Mouse (Mus musculus) left cerebral cortex, postnatal 14 days (tissue): Measurements from ENCODE around the gene Ribc1. TPM values are rescaled to one million over a fixed set of nuclear protein-coding genes. Genes with fewer than 3 reads are reported as not detected.

Experiments used
- DNase-seq, 2 experiments: peaks; one replicate each; pipeline ENCODE4 v3.0.0; 2021 to 2022; ENCODE audit warnings: low spot score in 2 of 2, mixed read lengths in 1 of 2
- intact Hi-C: fragments of 180-260 bp; cut with DNase I; formaldehyde crosslinking; loops from one replicate; pipeline ENCODE4 v1.15.1; 2025
- long read RNA-seq, 2 experiments: library from polyadenylated mRNA; stranded (forward); transcript quantifications; one replicate each; pipeline ENCODE4 v2.0.0; 2021
- total RNA-seq, 2 experiments: library from RNA; stranded (reverse); gene quantifications; 2 replicates each; pipeline ENCODE4 v1.2.3; 2021

Gene Ribc1
- 1 to 10 TPM in 1 of 2 experiments, not detected in 1; 2.2 TPM for total RNA-seq
- long read RNA-seq, experiment 1: 0 reads
- long read RNA-seq, experiment 2: 0 reads

- intact Hi-C loops: loop anchor here (2.0 kb wide), 1 partner anchor 130 kb away; no protein-coding TSS in a partner anchor
- peak; percentile 90 to 95 for DNase-seq
These were observed at the start of gene Ribc1, which contains the start of gene Smc1a for GRCm38 (mm10) chrX:152016151-152017145. Ribc1 (minus strand) TSS chrX:152016295. Smc1a (plus strand) TSS chrX:152016428.

DNA sequence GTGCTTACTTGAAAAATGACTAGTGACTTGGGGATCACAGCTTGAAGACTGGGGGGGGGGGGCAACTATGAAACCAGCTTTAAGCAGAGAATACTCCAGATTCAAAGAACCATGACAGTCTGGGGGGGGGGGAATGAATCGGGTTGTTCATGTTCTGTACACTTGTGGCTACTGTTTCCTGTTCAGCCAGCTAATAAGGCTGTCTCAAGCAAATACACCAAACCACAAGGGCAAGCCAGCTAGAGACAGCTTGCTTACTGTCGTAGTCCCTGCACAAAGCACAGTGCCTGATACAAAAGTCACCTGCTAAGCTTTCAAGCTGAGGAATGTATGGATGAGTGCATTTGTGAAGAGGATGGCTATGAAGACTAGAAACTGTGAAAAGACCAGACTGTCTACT is 49.6 kb upstream of the Ribc1 start:
- intact Hi-C loops: loop anchor here (5.0 kb wide), 1 partner anchor 82 kb away; no protein-coding TSS in a partner anchor
- DNase-seq: no peak

DNA sequence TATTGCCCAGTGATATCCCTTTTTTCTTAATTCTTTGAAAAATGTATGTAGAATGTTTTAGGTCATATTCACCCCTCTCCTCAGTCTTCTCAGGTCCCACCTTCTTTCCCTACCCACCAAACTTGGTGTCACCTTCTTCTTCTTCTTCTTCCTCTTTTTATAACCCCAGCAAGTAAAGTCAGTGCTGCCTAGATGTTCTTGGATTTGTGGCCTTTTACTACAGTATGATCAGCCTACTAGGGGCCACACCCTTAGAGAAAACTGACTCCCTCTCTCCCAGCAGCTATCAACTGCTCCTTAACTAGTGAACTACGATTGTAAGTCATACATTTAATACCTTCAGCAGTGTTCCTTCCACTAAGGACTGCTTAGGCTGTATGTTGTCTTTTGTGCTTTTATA is 38.0 kb upstream of the Ribc1 start:
- DNase-seq: no peak
- intact Hi-C loops: no loop called here

DNA sequence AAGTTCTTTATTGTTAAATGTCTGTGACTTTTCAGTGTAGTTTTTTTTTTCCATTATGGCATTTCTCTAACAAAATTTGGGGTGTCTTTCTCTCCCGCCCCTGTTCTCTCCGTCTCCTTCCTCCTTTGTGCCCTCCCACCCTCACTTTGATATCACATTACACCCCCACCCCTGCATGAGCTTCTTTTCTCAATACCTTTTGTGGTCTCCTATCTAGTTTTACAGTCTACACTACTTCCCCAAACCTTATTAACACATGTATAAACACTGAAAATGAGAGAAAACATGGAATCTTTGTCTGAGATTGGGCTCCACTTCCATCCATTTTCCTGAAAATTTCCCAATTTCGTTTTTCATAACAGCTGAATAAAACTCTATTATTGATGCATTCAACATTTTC is 36.5 kb upstream of the Ribc1 start:
- DNase-seq: no peak
- intact Hi-C loops: no loop called here

DNA sequence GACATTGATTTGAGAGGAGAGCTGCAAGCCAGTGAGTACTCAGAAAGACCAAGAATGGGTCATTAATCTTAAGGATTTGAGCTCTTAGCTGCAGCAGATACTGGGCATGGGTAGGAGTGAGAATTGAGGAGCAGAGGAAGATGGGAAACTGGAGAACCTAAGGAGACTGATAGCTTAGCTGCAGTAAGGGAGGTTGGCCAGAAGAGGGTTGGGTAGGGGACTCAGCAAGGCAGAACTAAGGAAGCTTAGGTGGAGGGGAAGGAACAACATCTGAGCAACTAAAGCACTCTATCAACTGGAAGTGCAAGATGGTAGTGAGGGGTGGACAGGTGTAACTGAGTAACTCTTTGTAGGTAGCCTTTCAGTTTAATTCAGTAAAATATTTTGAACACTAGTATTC is 31.1 kb upstream of the Ribc1 start:
- DNase-seq: peak in 1 of 2 experiments; percentile 3
- intact Hi-C loops: no loop called here

DNA sequence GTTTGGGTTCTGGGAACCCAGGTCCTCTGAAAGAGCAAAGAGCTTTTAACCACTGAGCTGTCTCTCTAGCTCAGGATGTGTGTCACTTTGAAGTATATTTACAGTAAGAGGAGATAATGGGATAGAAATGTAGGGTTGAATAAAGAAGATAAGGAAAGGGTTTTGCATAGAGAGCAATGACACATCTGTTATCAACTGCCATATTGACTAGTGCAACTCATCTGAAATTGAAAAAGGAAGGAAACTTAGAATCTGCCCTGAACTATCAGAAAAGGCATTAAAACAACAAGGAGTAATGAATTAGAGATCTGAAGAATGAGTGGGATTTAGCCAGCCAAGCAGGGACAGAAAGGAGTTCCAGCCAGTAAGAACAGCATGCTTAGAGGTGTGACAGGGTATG is 23.8 kb upstream of the Ribc1 start:
- no peak for DNase-seq
- intact Hi-C loops: no loop called here

DNA sequence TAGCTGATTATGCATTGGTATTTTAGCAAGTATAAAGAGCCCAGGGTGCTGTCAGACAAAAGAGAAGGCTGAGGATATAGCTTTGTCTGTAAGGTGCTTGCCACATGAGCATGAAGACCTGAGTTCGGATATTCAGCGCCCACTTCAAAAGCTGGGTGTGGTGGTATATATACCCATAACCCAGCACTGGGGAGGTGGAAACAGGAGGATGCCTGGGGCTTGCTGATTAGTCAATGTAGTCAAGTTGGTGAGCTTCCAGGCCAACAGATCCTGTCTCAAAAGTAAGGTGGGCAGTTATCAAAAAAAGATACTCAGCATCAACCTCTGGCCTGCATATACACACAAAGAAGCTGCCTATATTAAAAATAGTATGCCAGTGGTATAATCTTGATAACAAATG is 3.2 kb upstream of the Ribc1 start:
- no peak for DNase-seq
- intact Hi-C loops: no loop called here

DNA sequence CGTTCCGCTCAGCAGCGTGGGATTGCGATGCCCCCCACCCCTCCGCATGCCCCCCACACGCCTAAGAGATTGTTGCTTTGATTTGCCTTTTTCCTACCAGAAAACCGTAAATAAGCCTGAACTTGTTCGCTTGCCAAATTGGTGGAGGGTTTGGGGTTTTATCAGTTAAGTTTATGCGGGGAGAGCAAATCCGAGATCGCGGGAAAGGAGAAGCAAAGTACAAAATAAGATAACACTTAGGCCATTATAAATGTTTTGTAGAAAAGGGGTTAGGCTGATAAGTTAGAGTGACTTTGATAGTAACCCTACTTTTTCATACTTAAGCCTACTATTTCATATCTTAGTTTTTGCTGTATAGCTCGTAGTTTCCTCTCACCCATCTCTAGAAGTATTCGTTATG is 1.1 kb upstream of the Ribc1 start:
- intact Hi-C loops: loop anchor here (2.0 kb wide), 1 partner anchor 130 kb away; no protein-coding TSS in a partner anchor
- no peak for DNase-seq

DNA sequence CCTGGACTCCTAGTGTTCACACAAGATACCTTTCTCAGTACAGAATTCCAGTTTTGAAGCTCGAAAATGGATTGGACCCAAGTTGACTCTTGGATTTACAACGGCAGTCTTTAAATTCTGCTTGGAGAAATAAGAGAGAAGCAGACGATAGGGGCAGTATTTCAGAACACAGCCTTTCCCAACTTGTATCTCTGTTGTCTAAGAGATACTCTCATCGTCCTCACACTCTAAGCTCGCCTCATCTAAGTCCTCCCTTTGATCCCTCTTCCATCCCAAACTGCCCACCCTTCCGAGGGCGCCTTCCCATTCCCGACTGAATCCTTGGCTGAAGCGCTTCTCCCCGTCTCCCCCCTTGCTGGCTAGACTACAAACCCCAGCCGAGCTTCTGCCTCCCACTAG is 344 bp downstream of the Ribc1 start:
- intact Hi-C loops: loop anchor here (2.0 kb wide), 1 partner anchor 131 kb away; no protein-coding TSS in a partner anchor
- peak in 1 of 2 experiments; percentile 28 for DNase-seq

- no peak for DNase-seq
- intact Hi-C loops: no loop called here
These were observed 8.2 kb downstream of the Ribc1 start for GRCm38 (mm10) chrX:152007863-152008262.

- intact Hi-C loops: no loop called here
- DNase-seq: no peak
These were observed 13.2 kb downstream of the Ribc1 start for GRCm38 (mm10) chrX:152002865-152003264.

GRCm38 (mm10) chrX:152001737-152002710 is 14.1 kb downstream of the Ribc1 start, which contains the start of gene Hsd17b10:
Hsd17b10 (plus strand) TSS chrX:152001845.
- intact Hi-C loops: no loop called here
- DNase-seq: peak; percentile 65 to 82

- intact Hi-C loops: no loop called here
These were observed 14.9 kb downstream of the Ribc1 start for GRCm38 (mm10) chrX:152001182-152001684.

GRCm38 (mm10) chrX:151999006-151999710 is 16.9 kb downstream of the Ribc1 start:
- intact Hi-C loops: no loop called here
- no peak for DNase-seq

More at GRCm38 (mm10) chrX:152001182-152001684, 14.9 kb downstream of the Ribc1 start:
- no peak for DNase-seq

Other genes starting within 250 kb of the Ribc1 start
- 100 to 1,000 TPM; 267 to 285 TPM for gene Huwe1, start 215.5 kb downstream of the Ribc1 start, total RNA-seq
- 10 to 100 TPM; 41.4 to 45.4 TPM for gene Hsd17b10, start 14.4 kb downstream of the Ribc1 start, total RNA-seq
- 10 to 100 TPM; 46.6 to 49.5 TPM for gene Smc1a, start 133 bp upstream of the Ribc1 start, total RNA-seq
- gene Iqsec2, start 128.0 kb upstream of the Ribc1 start, total RNA-seq: 100 to 1,000 TPM; 147 to 149 TPM
- gene Kdm5c, start 216.7 kb upstream of the Ribc1 start, total RNA-seq: 10 to 100 TPM; 59.4 to 69.8 TPM